Mouse (Mus musculus): ENCODE results near the gene Yif1a.

The Yif1a gene

DNA sequence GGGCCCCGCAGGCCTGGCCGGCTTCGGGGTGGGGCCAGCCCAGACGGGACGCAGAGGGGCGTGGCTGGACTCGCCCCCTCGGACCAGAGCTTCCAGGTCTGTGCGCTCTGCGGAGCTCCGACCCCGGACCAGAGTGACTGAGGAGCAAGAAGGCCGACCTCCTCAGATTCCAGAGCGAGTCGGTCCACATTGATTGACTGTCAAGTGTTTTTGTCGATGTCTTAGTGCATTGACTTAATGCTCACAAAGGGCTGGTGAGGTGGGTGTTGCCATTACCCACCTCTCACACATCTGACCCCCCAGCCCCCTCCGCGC lies 30.0 kb downstream of the Yif1a start, which contains the start of gene Klc2:
Klc2 (minus strand) TSS at position 177 of the 315 bp plus-strand sequence.
- DNase-seq (ENCODE audit: low spot score in 2 of 2), result peak in 1 of 2 experiments; percentile 17

GRCm38 (mm10) chr19:5122492-5122891 lies 34.2 kb downstream of the Yif1a start:
- DNase-seq (ENCODE audit: low spot score in 2 of 2), result no peak

DNA sequence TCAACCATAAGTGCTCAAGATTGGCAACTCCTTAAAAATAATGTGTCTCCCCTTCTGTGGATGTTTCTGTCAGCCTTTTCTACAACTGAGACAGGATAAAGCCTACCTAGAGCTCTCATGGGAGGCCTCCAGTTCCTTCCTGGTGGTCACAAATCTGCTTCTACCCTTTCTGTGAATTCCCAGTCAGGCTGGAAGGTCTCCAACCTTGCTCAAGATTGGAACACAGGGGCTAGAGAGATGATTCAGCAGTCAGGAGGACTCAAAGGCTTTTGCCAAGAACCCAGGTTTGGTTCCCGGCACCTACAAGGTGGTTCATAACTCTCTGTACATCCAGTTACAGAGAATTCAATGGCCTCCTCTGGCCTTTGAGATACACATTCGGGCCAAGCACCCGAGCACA lies 34.9 kb downstream of the Yif1a start:
- no peak for DNase-seq (ENCODE audit: low spot score in 2 of 2)

GRCm38 (mm10) chr19:5124055-5124614 lies 35.8 kb downstream of the Yif1a start:
- no peak for DNase-seq (ENCODE audit: low spot score in 2 of 2)

- no peak for DNase-seq (ENCODE audit: low spot score in 2 of 2)
Observed at GRCm38 (mm10) chr19:5129770-5130169, 41.4 kb downstream of the Yif1a start.

GRCm38 (mm10) chr19:5131237-5131636 lies 42.9 kb downstream of the Yif1a start:
- DNase-seq (ENCODE audit: low spot score in 2 of 2), result no peak

- peak; percentile 5 to 22 for DNase-seq (ENCODE audit: low spot score in 2 of 2)
Observed at GRCm38 (mm10) chr19:5139640-5140039, 51.3 kb downstream of the Yif1a start.
